Mouse (Mus musculus): ENCODE data around the gene Osbpl8. TPM values are rescaled to one million over a fixed set of nuclear protein-coding genes. Genes with fewer than 3 reads are reported as not detected.

Osbpl8 gene
- polyA plus RNA-seq, 1 experiment from 2014 or later = 3.0 TPM

DNA sequence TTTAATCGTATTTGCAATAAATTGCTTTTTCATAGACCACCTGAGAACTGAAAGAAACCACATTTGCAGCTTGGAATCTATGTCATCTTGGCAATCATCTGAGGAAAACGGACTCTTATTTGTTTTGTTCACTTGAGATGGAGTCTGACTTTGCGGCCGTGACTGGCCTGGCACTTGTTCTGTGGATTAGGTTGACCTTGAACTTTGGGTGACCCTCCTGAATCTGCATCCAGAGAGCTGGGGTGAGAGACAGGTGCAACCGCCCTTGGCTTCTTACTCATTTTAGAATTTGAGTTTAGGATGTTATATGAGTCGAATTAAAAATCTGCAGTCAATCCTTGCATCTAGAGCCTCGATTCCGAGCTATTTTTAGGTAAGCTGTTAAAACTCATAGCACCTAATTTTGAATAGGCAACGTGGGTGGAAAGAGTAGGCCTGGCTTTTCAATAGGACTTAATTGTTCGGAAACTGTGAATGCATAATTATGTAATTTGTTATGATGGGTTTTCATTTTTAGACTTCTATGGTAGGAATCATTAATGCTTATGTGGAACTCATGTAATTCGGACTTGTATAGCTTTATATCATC lies 20.1 kb upstream of the Osbpl8 start:
- Histone ChIP-seq H3K27me3 (replicated peaks; ENCODE audit: control insufficient read depth, insufficient read depth, low read length) (no peaks in the 10 kb centered on the region), H3K4me2 (ENCODE audit: low read depth, low read length) (no peak overlapping the region), H3K4me3 (ENCODE audit: low read length) (no peak overlapping the region), H3K36me3 (ENCODE audit: control insufficient read depth, insufficient read depth, low read length) (no peaks in the 10 kb centered on the region), H3K4me1 (ENCODE audit: control insufficient read depth, insufficient read depth, low read length) (no peaks in the 10 kb centered on the region), H3K27ac (ENCODE audit: low read length) (no peak overlapping the region), H3K9me3 (ENCODE audit: control insufficient read depth, low read length) (no peaks in the 10 kb centered on the region), H3K9ac (ENCODE audit: low read depth, low read length) (no peak overlapping the region)
- WGBS = 81% methylated on average over 11 of the region's 11 CpGs
- no peak for ATAC-seq

DNA sequence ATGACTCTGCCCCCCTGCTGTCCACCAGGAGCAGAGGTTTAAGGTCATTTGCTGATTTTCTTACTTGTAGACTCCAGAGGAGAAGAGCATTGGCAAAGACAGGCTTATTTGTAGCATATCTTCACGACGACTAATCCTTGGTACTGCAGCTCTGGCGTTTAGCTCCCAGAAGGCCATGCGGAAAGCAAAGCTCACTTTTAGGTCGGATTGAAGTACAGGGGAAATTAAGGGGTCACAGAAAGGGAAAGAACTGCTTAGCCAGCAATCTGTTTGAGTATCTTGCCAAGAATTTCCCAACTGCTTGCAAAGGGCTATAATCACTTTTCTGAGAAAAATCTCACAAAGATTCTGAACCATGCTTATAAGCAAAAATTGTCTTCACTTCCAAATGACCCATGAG lies 14.8 kb upstream of the Osbpl8 start:
- no peaks in the 10 kb centered on the region for H3K4me1 ChIP-seq (ENCODE audit: control insufficient read depth, insufficient read depth, low read length)
- no peak overlapping the region for H3K4me3 ChIP-seq (ENCODE audit: low read length)
- H3K27ac ChIP-seq (ENCODE audit: low read length) = no peak overlapping the region
- H3K4me2 ChIP-seq (ENCODE audit: low read depth, low read length) = no peak overlapping the region
- 48% methylated on average over 5 of the region's 5 CpGs for whole genome bisulfite sequencing
- no peaks in the 10 kb centered on the region for H3K9me3 ChIP-seq (ENCODE audit: control insufficient read depth, low read length)
- H3K27me3 ChIP-seq (replicated peaks; ENCODE audit: control insufficient read depth, insufficient read depth, low read length) = no peaks in the 10 kb centered on the region
- no peak overlapping the region for H3K9ac ChIP-seq (ENCODE audit: low read depth, low read length)
- H3K36me3 ChIP-seq (ENCODE audit: control insufficient read depth, insufficient read depth, low read length) = no peaks in the 10 kb centered on the region
- ATAC-seq = no peak

GRCm38 (mm10) chr10:111155065-111155464 lies 9.5 kb upstream of the Osbpl8 start:
- H3K27me3 ChIP-seq (replicated peaks; ENCODE audit: control insufficient read depth, insufficient read depth, low read length) = no peaks in the 10 kb centered on the region
- H3K9me3 ChIP-seq (ENCODE audit: control insufficient read depth, low read length) = no peaks in the 10 kb centered on the region
- no peak overlapping the region for H3K27ac ChIP-seq (ENCODE audit: low read length)
- ATAC-seq = 0 out of 2 replicates have a peak, but pooled peaks have one; percentile 38
- H3K4me3 ChIP-seq (ENCODE audit: low read length) = no peak overlapping the region
- H3K4me2 ChIP-seq (ENCODE audit: low read depth, low read length) = no peak overlapping the region
- no peaks in the 10 kb centered on the region for H3K36me3 ChIP-seq (ENCODE audit: control insufficient read depth, insufficient read depth, low read length)
- WGBS = 92% methylated on average over 3 of the region's 3 CpGs
- no peak overlapping the region for H3K9ac ChIP-seq (ENCODE audit: low read depth, low read length)
- no peaks in the 10 kb centered on the region for H3K4me1 ChIP-seq (ENCODE audit: control insufficient read depth, insufficient read depth, low read length)

DNA sequence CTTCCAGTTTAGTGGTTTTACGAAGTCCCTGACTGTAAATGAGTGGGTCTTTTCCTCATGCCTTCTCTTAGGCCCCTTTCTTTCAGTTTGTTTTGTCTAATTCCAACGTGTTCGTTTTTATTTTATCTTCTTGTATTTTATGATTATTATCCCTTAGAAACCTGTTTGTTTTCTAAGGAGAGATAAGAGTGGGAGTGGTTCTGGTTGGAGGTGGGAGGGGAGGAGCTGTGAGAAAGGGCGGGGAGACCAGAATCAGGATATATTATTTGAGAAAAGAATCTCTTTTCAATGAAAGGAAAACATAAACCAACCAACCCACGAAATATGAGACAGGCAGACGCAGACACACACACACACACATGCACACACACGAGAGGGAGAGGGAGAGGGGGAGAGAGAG lies 9.0 kb upstream of the Osbpl8 start:
- Histone ChIP-seq H3K36me3 (ENCODE audit: control insufficient read depth, insufficient read depth, low read length) (no peaks in the 10 kb centered on the region), H3K4me3 (ENCODE audit: low read length) (no peak overlapping the region), H3K27ac (ENCODE audit: low read length) (no peak overlapping the region), H3K9me3 (ENCODE audit: control insufficient read depth, low read length) (no peaks in the 10 kb centered on the region), H3K27me3 (replicated peaks; ENCODE audit: control insufficient read depth, insufficient read depth, low read length) (no peaks in the 10 kb centered on the region), H3K4me2 (ENCODE audit: low read depth, low read length) (no peak overlapping the region), H3K4me1 (ENCODE audit: control insufficient read depth, insufficient read depth, low read length) (no peaks in the 10 kb centered on the region), H3K9ac (ENCODE audit: low read depth, low read length) (no peak overlapping the region)
- peak; percentile 67; the same call in 1 of the 2 replicates for ATAC-seq
- WGBS = 54% methylated on average over 7 of the region's 7 CpGs

- WGBS = 85% methylated on average over 29 of the region's 29 CpGs
- Histone ChIP-seq H3K9me3 (ENCODE audit: control insufficient read depth, low read length) (no peaks in the 10 kb centered on the region), H3K4me2 (ENCODE audit: low read depth, low read length) (no peak overlapping the region), H3K4me1 (ENCODE audit: control insufficient read depth, insufficient read depth, low read length) (no peaks in the 10 kb centered on the region), H3K36me3 (ENCODE audit: control insufficient read depth, insufficient read depth, low read length) (no peaks in the 10 kb centered on the region), H3K27ac (ENCODE audit: low read length) (no peak overlapping the region), H3K9ac (ENCODE audit: low read depth, low read length) (no peak overlapping the region), H3K4me3 (ENCODE audit: low read length) (no peak overlapping the region), H3K27me3 (replicated peaks; ENCODE audit: control insufficient read depth, insufficient read depth, low read length) (no peaks in the 10 kb centered on the region)
- ATAC-seq = no peak
Measured at GRCm38 (mm10) chr10:111156394-111157190, 8.0 kb upstream of the Osbpl8 start.

GRCm38 (mm10) chr10:111157241-111157659 lies 7.3 kb upstream of the Osbpl8 start:
- Histone ChIP-seq H3K27ac (ENCODE audit: low read length) (no peak overlapping the region), H3K4me3 (ENCODE audit: low read length) (no peak overlapping the region), H3K36me3 (ENCODE audit: control insufficient read depth, insufficient read depth, low read length) (no peaks in the 10 kb centered on the region), H3K27me3 (replicated peaks; ENCODE audit: control insufficient read depth, insufficient read depth, low read length) (no peaks in the 10 kb centered on the region), H3K4me2 (ENCODE audit: low read depth, low read length) (no peak overlapping the region), H3K4me1 (ENCODE audit: control insufficient read depth, insufficient read depth, low read length) (no peaks in the 10 kb centered on the region), H3K9ac (ENCODE audit: low read depth, low read length) (no peak overlapping the region), H3K9me3 (ENCODE audit: control insufficient read depth, low read length) (no peaks in the 10 kb centered on the region)
- no peak for ATAC-seq
- WGBS = 82% methylated on average over 7 of the region's 7 CpGs

GRCm38 (mm10) chr10:111159789-111160522 lies 4.6 kb upstream of the Osbpl8 start:
- 78% methylated on average over 5 of the region's 5 CpGs for WGBS
- Histone ChIP-seq H3K4me3 (ENCODE audit: low read length) (no peak overlapping the region), H3K4me2 (ENCODE audit: low read depth, low read length) (no peak overlapping the region), H3K9ac (ENCODE audit: low read depth, low read length) (no peak overlapping the region), H3K27ac (ENCODE audit: low read length) (no peak overlapping the region), H3K4me1 (ENCODE audit: control insufficient read depth, insufficient read depth, low read length) (0 out of 2 replicates have a peak, but pooled peaks cover 4% of the 10 kb centered on the region), H3K27me3 (replicated peaks; ENCODE audit: control insufficient read depth, insufficient read depth, low read length) (no peaks in the 10 kb centered on the region), H3K36me3 (ENCODE audit: control insufficient read depth, insufficient read depth, low read length) (no peaks in the 10 kb centered on the region), H3K9me3 (ENCODE audit: control insufficient read depth, low read length) (no peaks in the 10 kb centered on the region)
- no peak for ATAC-seq

GRCm38 (mm10) chr10:111160540-111160939 lies 4.0 kb upstream of the Osbpl8 start:
- no peak overlapping the region for H3K27ac ChIP-seq (ENCODE audit: low read length)
- H3K4me3 ChIP-seq (ENCODE audit: low read length) = no peak overlapping the region
- H3K27me3 ChIP-seq (replicated peaks; ENCODE audit: control insufficient read depth, insufficient read depth, low read length) = no peaks in the 10 kb centered on the region
- H3K4me2 ChIP-seq (ENCODE audit: low read depth, low read length) = no peak overlapping the region
- H3K36me3 ChIP-seq (ENCODE audit: control insufficient read depth, insufficient read depth, low read length) = no peaks in the 10 kb centered on the region
- H3K4me1 ChIP-seq (ENCODE audit: control insufficient read depth, insufficient read depth, low read length) = 0 out of 2 replicates have a peak, but pooled peaks cover 4% of the 10 kb centered on the region
- no peak overlapping the region for H3K9ac ChIP-seq (ENCODE audit: low read depth, low read length)
- ATAC-seq = no peak
- H3K9me3 ChIP-seq (ENCODE audit: control insufficient read depth, low read length) = no peaks in the 10 kb centered on the region
- 81% methylated on average over 3 of the region's 3 CpGs for WGBS

DNA sequence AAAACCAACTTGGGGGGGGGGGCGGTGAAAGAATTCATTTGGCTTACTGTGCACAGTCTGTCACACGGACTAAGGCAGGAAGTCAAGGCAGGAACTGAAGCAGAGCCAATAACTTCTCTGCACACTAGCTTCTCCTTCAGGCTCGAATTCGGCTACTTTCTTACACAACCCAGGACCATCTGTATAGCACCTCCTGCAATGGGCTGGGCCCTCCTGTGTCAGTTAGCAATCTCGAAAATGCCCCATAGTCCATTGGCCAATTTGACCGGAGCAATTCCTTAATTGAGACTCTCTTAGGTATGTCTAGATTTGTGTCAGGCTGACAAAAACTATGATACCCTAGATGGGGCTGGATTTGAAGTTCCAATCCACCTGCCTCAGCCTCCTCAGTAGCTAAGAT lies 3.2 kb upstream of the Osbpl8 start:
- H3K4me3 ChIP-seq (ENCODE audit: low read length) = no peak overlapping the region
- WGBS = 86% methylated on average over 6 of the region's 6 CpGs
- H3K4me1 ChIP-seq (ENCODE audit: control insufficient read depth, insufficient read depth, low read length) = 0 out of 2 replicates have a peak, but pooled peaks cover 4% of the 10 kb centered on the region
- H3K27me3 ChIP-seq (replicated peaks; ENCODE audit: control insufficient read depth, insufficient read depth, low read length) = no peaks in the 10 kb centered on the region
- no peaks in the 10 kb centered on the region for H3K9me3 ChIP-seq (ENCODE audit: control insufficient read depth, low read length)
- no peak overlapping the region for H3K4me2 ChIP-seq (ENCODE audit: low read depth, low read length)
- no peak overlapping the region for H3K27ac ChIP-seq (ENCODE audit: low read length)
- no peak for ATAC-seq
- H3K9ac ChIP-seq (ENCODE audit: low read depth, low read length) = no peak overlapping the region
- no peaks in the 10 kb centered on the region for H3K36me3 ChIP-seq (ENCODE audit: control insufficient read depth, insufficient read depth, low read length)
